Mouse (Mus musculus): ENCODE data around the gene C2cd4a. TPM values are rescaled to one million over a fixed set of nuclear protein-coding genes. Genes with fewer than 3 reads are reported as not detected.

The C2cd4a gene
- polyA plus RNA-seq, 1 experiment, result not detected

- DNase-seq (ENCODE audit: low read depth), result no peak
Measured at GRCm38 (mm10) chr9:67834535-67834934, 2.4 kb upstream of the C2cd4a start.

- no peak for DNase-seq (ENCODE audit: low read depth)
Measured at GRCm38 (mm10) chr9:67831359-67832045, 628 bp downstream of the C2cd4a start.

- DNase-seq (ENCODE audit: low read depth), result peak; percentile 41
Measured at GRCm38 (mm10) chr9:67830411-67831358, 1.4 kb downstream of the C2cd4a start.

GRCm38 (mm10) chr9:67828182-67828581 is 3.9 kb downstream of the C2cd4a start:
- no peak for DNase-seq (ENCODE audit: low read depth)

- DNase-seq (ENCODE audit: low read depth), result no peak
Measured at GRCm38 (mm10) chr9:67825527-67825926, 6.6 kb downstream of the C2cd4a start.

- DNase-seq (ENCODE audit: low read depth), result no peak
Measured at GRCm38 (mm10) chr9:67823131-67823530, 9.0 kb downstream of the C2cd4a start.

GRCm38 (mm10) chr9:67818668-67818950 is 13.5 kb downstream of the C2cd4a start:
- no peak for DNase-seq (ENCODE audit: low read depth)

- no peak for DNase-seq (ENCODE audit: low read depth)
Measured at GRCm38 (mm10) chr9:67817898-67818667, 14.0 kb downstream of the C2cd4a start.

- DNase-seq (ENCODE audit: low read depth), result no peak
Measured at GRCm38 (mm10) chr9:67816172-67816928, 15.8 kb downstream of the C2cd4a start.

- peak; percentile 6 for DNase-seq (ENCODE audit: low read depth)
Measured at GRCm38 (mm10) chr9:67813665-67814337, 18.3 kb downstream of the C2cd4a start.

GRCm38 (mm10) chr9:67813171-67813570 is 19.0 kb downstream of the C2cd4a start:
- DNase-seq (ENCODE audit: low read depth), result no peak

- no peak for DNase-seq (ENCODE audit: low read depth)
Measured at GRCm38 (mm10) chr9:67811116-67811515, 21.0 kb downstream of the C2cd4a start.

GRCm38 (mm10) chr9:67810527-67810926 is 21.6 kb downstream of the C2cd4a start:
- no peak for DNase-seq (ENCODE audit: low read depth)

GRCm38 (mm10) chr9:67807000-67807399 is 25.1 kb downstream of the C2cd4a start:
- DNase-seq (ENCODE audit: low read depth), result no peak

GRCm38 (mm10) chr9:67802241-67802640 is 29.9 kb downstream of the C2cd4a start:
- no peak for DNase-seq (ENCODE audit: low read depth)

GRCm38 (mm10) chr9:67799078-67799819 is 32.9 kb downstream of the C2cd4a start:
- no peak for DNase-seq (ENCODE audit: low read depth)

- no peak for DNase-seq (ENCODE audit: low read depth)
Measured at GRCm38 (mm10) chr9:67795205-67795675, 36.9 kb downstream of the C2cd4a start.

- DNase-seq (ENCODE audit: low read depth), result no peak
Measured at GRCm38 (mm10) chr9:67794668-67795067, 37.5 kb downstream of the C2cd4a start.

GRCm38 (mm10) chr9:67794216-67794615 is 37.9 kb downstream of the C2cd4a start:
- no peak for DNase-seq (ENCODE audit: low read depth)

- DNase-seq (ENCODE audit: low read depth), result no peak
Measured at GRCm38 (mm10) chr9:67793501-67793900, 38.6 kb downstream of the C2cd4a start.
